Mouse (Mus musculus): ENCODE data around the gene Iqschfp. TPM values are rescaled to one million over a fixed set of nuclear protein-coding genes. Genes with fewer than 3 reads are reported as not detected.

Iqschfp gene
- polyA plus RNA-seq, 1 experiment from 2014 or later, result 0.12 TPM

GRCm38 (mm10) chr3:67918634-67919259, 26.7 kb downstream of the Iqschfp start:
- Histone ChIP-seq H3K4me3 (no peak overlapping the region), H3K4me1 (peaks cover 14% of the 10 kb centered on the region), H3K27me3 (ENCODE audit: low read depth, poor library complexity, severe bottlenecking) (peaks cover 32% of the 10 kb centered on the region; the same call in 1 of the 2 replicates), H3K27ac (replicated peaks) (peak overlapping the region; percentile 63), H3K9me3 (replicated peaks) (no peaks in the 10 kb centered on the region), H3K36me3 (no peaks in the 10 kb centered on the region)
- no peak for DNase-seq (ENCODE audit: low spot score)
- 51% methylated on average over 8 of the region's 8 CpGs for WGBS

- WGBS, result 90% methylated on average over 4 of the region's 4 CpGs
- H3K4me1 ChIP-seq, result peaks cover 9% of the 10 kb centered on the region
- H3K4me3 ChIP-seq, result no peak overlapping the region
- H3K27ac ChIP-seq (replicated peaks), result no peak overlapping the region
- no peaks in the 10 kb centered on the region for H3K9me3 ChIP-seq (replicated peaks)
- DNase-seq (ENCODE audit: low spot score), result no peak
- H3K36me3 ChIP-seq, result no peaks in the 10 kb centered on the region
- H3K27me3 ChIP-seq (ENCODE audit: low read depth, poor library complexity, severe bottlenecking), result peaks cover 32% of the 10 kb centered on the region; the same call in 1 of the 2 replicates
These were observed 31.1 kb downstream of the Iqschfp start for GRCm38 (mm10) chr3:67923095-67923494.

GRCm38 (mm10) chr3:67925453-67925852, 33.4 kb downstream of the Iqschfp start:
- 75% methylated on average over 2 of the region's 2 CpGs for WGBS
- no peaks in the 10 kb centered on the region for H3K36me3 ChIP-seq
- no peak for DNase-seq (ENCODE audit: low spot score)

GRCm38 (mm10) chr3:67930424-67931133, 38.5 kb downstream of the Iqschfp start:
- no peak overlapping the region for H3K4me3 ChIP-seq
- 93% methylated on average over 10 of the region's 10 CpGs for WGBS
- H3K27ac ChIP-seq (replicated peaks), result no peak overlapping the region
- H3K27me3 ChIP-seq (ENCODE audit: low read depth, poor library complexity, severe bottlenecking), result no peaks in the 10 kb centered on the region
- no peaks in the 10 kb centered on the region for H3K9me3 ChIP-seq (replicated peaks)
- no peaks in the 10 kb centered on the region for H3K36me3 ChIP-seq
- H3K4me1 ChIP-seq, result peaks cover 9% of the 10 kb centered on the region
- no peak for DNase-seq (ENCODE audit: low spot score)

More at GRCm38 (mm10) chr3:67925453-67925852, 33.4 kb downstream of the Iqschfp start:
- Histone ChIP-seq H3K4me1 (peaks cover 9% of the 10 kb centered on the region), H3K27ac (replicated peaks) (no peak overlapping the region), H3K27me3 (ENCODE audit: low read depth, poor library complexity, severe bottlenecking) (peaks cover 24% of the 10 kb centered on the region; the same call in 1 of the 2 replicates), H3K9me3 (replicated peaks) (no peaks in the 10 kb centered on the region), H3K4me3 (no peak overlapping the region)

GRCm38 (mm10) chr3:67931181-67931580, 39.1 kb downstream of the Iqschfp start:
- Histone ChIP-seq H3K27ac (replicated peaks) (no peak overlapping the region), H3K4me1 (peaks cover 9% of the 10 kb centered on the region), H3K27me3 (ENCODE audit: low read depth, poor library complexity, severe bottlenecking) (no peaks in the 10 kb centered on the region), H3K4me3 (no peak overlapping the region), H3K9me3 (replicated peaks) (no peaks in the 10 kb centered on the region), H3K36me3 (no peaks in the 10 kb centered on the region)
- WGBS, result 86% methylated on average over 8 of the region's 8 CpGs
- DNase-seq (ENCODE audit: low spot score), result no peak

GRCm38 (mm10) chr3:67931914-67932313, 39.9 kb downstream of the Iqschfp start:
- Histone ChIP-seq H3K27me3 (ENCODE audit: low read depth, poor library complexity, severe bottlenecking) (no peaks in the 10 kb centered on the region), H3K4me1 (peaks cover 9% of the 10 kb centered on the region), H3K27ac (replicated peaks) (no peak overlapping the region), H3K4me3 (no peak overlapping the region), H3K36me3 (no peaks in the 10 kb centered on the region), H3K9me3 (replicated peaks) (no peaks in the 10 kb centered on the region)
- DNase-seq (ENCODE audit: low spot score), result no peak
- 80% methylated on average over 3 of the region's 3 CpGs for WGBS

GRCm38 (mm10) chr3:67935829-67936228, 43.8 kb downstream of the Iqschfp start:
- no peak for DNase-seq (ENCODE audit: low spot score)
- no peak overlapping the region for H3K4me3 ChIP-seq
- H3K4me1 ChIP-seq, result no peaks in the 10 kb centered on the region
- H3K27ac ChIP-seq (replicated peaks), result no peak overlapping the region
- 84% methylated on average over 3 of the region's 3 CpGs for WGBS
- H3K9me3 ChIP-seq (replicated peaks), result no peaks in the 10 kb centered on the region
- H3K36me3 ChIP-seq, result no peaks in the 10 kb centered on the region
- no peaks in the 10 kb centered on the region for H3K27me3 ChIP-seq (ENCODE audit: low read depth, poor library complexity, severe bottlenecking)

- no peak overlapping the region for H3K27ac ChIP-seq (replicated peaks)
- H3K27me3 ChIP-seq (ENCODE audit: low read depth, poor library complexity, severe bottlenecking), result peaks cover 12% of the 10 kb centered on the region
- 91% methylated on average over 2 of the region's 2 CpGs for WGBS
- no peak overlapping the region for H3K4me3 ChIP-seq
- no peaks in the 10 kb centered on the region for H3K36me3 ChIP-seq
- H3K9me3 ChIP-seq (replicated peaks), result no peaks in the 10 kb centered on the region
- no peak for DNase-seq (ENCODE audit: low spot score)
- H3K4me1 ChIP-seq, result peaks cover 6% of the 10 kb centered on the region
These were observed 55.0 kb downstream of the Iqschfp start for GRCm38 (mm10) chr3:67947000-67947399.

GRCm38 (mm10) chr3:67952517-67952940, 60.5 kb downstream of the Iqschfp start:
- H3K4me1 ChIP-seq, result peaks cover 44% of the 10 kb centered on the region
- H3K4me3 ChIP-seq, result no peak overlapping the region
- DNase-seq (ENCODE audit: low spot score), result no peak
- no peaks in the 10 kb centered on the region for H3K9me3 ChIP-seq (replicated peaks)
- H3K27ac ChIP-seq (replicated peaks), result peak overlapping the region; percentile 64; the same call in 1 of the 2 replicates
- peaks cover 52% of the 10 kb centered on the region for H3K27me3 ChIP-seq (ENCODE audit: low read depth, poor library complexity, severe bottlenecking)
- no peaks in the 10 kb centered on the region for H3K36me3 ChIP-seq
- WGBS, result 55% methylated on average over 5 of the region's 5 CpGs

GRCm38 (mm10) chr3:67954459-67955065, 62.5 kb downstream of the Iqschfp start:
- WGBS, result 48% methylated on average over 5 of the region's 5 CpGs

GRCm38 (mm10) chr3:67959672-67960071, 67.6 kb downstream of the Iqschfp start:
- peak overlapping the region; percentile 4; the same call in 1 of the 2 replicates for H3K4me3 ChIP-seq
- DNase-seq (ENCODE audit: low spot score), result no peak
- H3K27ac ChIP-seq (replicated peaks), result peak overlapping the region; percentile 68
- H3K27me3 ChIP-seq (ENCODE audit: low read depth, poor library complexity, severe bottlenecking), result peaks cover 86% of the 10 kb centered on the region
- H3K36me3 ChIP-seq, result no peaks in the 10 kb centered on the region
- H3K9me3 ChIP-seq (replicated peaks), result no peaks in the 10 kb centered on the region
- 30% methylated on average over 7 of the region's 7 CpGs for whole genome bisulfite sequencing
- H3K4me1 ChIP-seq, result peaks cover 43% of the 10 kb centered on the region

More at GRCm38 (mm10) chr3:67954459-67955065, 62.5 kb downstream of the Iqschfp start:
- H3K36me3 ChIP-seq, result no peaks in the 10 kb centered on the region
- no peaks in the 10 kb centered on the region for H3K9me3 ChIP-seq (replicated peaks)
- peak overlapping the region; percentile 79 for H3K27ac ChIP-seq (replicated peaks)
- H3K27me3 ChIP-seq (ENCODE audit: low read depth, poor library complexity, severe bottlenecking), result peaks cover 72% of the 10 kb centered on the region
- DNase-seq (ENCODE audit: low spot score), result peak; percentile 70
- no peak overlapping the region for H3K4me3 ChIP-seq
- H3K4me1 ChIP-seq, result peaks cover 52% of the 10 kb centered on the region

- WGBS, result 7% methylated on average over 3 of the region's 3 CpGs
- Histone ChIP-seq H3K27me3 (ENCODE audit: low read depth, poor library complexity, severe bottlenecking) (peaks cover 89% of the 10 kb centered on the region), H3K36me3 (no peaks in the 10 kb centered on the region), H3K4me3 (peak overlapping the region; percentile 11; the same call in 1 of the 2 replicates), H3K9me3 (replicated peaks) (no peaks in the 10 kb centered on the region), H3K4me1 (peaks cover 39% of the 10 kb centered on the region), H3K27ac (replicated peaks) (peak overlapping the region; percentile 73; the same call in 1 of the 2 replicates)
- peak; percentile 45 for DNase-seq (ENCODE audit: low spot score)
These were observed 68.1 kb downstream of the Iqschfp start for GRCm38 (mm10) chr3:67960133-67960532.

- Histone ChIP-seq H3K27me3 (ENCODE audit: low read depth, poor library complexity, severe bottlenecking) (peaks cover 89% of the 10 kb centered on the region), H3K4me1 (peaks cover 33% of the 10 kb centered on the region), H3K9me3 (replicated peaks) (no peaks in the 10 kb centered on the region), H3K36me3 (no peaks in the 10 kb centered on the region), H3K27ac (replicated peaks) (peak overlapping the region; percentile 73), H3K4me3 (no peak overlapping the region)
- no peak for DNase-seq (ENCODE audit: low spot score)
These were observed 68.7 kb downstream of the Iqschfp start for GRCm38 (mm10) chr3:67960727-67961126.
